Mouse (Mus musculus) ovary, postnatal 36 days (tissue): ENCODE results near the gene Gclc.
"Not testable (repeated sequence)": the region's sequence is repeated elsewhere in the genome, so short reads cannot be mapped to it uniquely, and the experiment has no call there.

Experiments
- DNase-seq: peaks from one replicate; pipeline ENCODE4 v3.0.0; 2022; ENCODE audit warnings: low spot score, mixed read lengths

Gclc gene

DNA sequence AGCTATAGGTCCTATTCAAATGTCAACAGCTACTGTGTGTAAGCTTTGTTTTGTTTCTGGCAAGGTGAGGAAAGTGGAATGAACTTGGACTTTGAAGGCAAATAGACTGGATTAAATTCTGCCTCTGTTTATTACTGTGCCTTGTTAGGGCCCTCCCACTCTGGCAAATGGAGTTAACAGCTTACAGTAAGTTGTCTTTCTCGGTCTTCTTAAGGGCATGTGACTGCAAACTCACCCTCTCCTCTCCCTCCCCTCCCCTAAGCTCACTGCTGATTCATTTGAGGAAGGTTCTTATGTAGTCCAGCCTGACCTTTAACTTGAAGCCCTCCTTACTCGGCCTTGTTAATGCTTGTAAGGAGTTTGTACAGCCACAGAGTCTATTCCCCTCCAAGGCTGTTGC lies 8.0 kb upstream of the Gclc start:
- DNase-seq = no peak

GRCm38 (mm10) chr9:77748292-77748691 lies 6.0 kb upstream of the Gclc start:
- DNase-seq = not testable (repeated sequence)

DNA sequence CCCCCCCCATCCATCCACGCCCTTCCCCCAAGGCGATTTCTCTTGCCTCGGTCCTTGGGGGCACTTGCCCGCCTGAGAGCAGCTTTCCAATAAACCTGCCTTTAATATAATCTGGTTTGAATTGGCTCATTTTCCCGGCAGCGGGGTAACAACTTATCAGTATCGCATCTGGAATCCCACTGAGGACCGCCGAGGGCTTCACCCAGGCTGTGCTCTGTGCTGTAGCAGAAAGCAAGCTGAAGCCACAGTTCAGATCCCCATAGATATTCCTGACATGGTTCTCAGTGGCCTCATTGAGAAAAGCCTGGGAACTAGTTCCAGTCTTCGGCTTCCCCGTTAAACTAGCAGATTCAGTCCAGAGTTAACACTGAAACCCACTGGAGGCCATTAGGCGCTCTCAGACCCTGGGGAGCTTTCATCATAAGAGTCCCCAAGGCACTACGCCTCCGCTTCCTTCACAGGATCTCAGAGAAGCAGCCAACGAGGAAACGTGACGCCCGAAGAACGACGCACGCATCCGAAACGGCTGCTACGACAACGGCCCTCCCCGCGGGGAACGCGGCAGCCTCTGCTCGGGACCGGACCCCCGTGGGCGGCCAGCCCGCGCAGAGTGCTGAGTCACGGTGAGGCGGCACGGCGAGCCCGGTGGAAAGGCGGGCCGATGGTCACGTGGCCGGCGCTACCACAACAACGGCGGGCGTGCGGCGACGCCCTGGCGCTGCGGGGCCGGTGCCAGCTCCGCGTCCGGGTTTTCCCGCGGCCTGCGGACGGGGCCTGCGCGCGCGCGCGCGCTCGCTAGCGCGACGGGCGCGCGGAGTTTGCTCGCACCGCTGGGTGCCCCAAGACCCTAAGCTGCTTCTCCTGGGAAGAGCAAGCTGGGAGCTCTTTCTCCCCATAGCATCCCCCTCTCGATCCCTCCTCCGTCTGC lies 3.9 kb upstream of the Gclc start:
- peak; percentile 96 for DNase-seq

DNA sequence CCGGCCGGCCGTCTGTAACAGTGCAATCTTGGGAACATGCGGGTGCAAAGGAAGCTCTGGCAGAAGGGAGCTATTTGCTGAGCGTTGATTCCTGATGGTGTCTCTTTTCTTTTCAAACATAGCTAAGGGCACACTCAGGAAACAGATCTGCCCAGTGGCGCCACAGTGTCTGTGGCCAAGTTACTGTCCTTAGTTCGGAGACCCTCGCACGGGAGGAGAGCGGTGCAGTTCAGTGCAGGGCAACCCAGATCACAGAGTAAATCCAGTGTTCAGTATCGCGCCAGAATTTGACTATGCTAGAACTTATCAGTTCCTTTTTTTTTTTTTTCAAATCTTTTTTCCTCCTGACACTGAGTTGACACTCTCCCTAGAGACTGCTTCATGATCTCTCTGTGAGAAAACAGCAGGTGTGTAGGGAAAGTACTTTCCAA lies 3.2 kb upstream of the Gclc start:
- DNase-seq = no peak

- no peak for DNase-seq
Observed at GRCm38 (mm10) chr9:77754728-77755402, 530 bp downstream of the Gclc start.

DNA sequence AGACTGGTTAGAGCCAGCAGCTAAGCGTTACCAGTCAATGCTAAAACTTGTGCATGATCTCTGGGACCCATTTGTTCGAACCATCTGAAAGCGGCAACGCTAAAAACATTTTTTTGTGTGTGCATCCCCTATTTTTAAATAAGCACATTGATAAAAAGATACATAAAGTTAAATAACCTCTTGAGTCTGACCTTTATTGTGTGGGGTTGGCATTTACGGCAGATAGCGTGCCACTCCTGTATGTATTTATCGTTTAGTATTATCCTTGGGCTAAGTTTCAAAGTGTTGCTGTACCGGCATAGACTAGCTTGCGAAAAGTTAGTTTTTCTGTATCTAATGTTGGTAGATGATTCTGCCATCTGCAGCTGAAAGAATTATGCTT lies 1.1 kb downstream of the Gclc start:
- no peak for DNase-seq

DNA sequence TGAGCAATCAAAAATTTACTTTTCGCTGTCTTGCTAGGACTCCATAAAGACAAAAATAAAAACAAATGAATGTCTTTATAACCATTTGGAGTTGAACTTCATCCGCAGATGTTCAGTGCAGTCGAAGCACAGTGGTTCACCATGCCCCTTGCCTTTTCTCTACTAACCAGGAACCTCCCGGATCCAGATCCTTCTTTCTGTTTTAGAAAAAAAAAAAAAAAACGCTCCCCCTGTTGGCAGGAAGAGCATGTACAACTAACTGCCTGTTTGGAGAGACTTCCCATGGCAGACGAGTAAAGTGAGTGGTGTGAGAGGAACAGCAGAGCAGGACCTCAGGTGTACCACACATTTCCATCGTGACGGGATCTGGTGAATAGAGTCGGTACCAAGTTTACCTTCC lies 1.7 kb downstream of the Gclc start:
- no peak for DNase-seq

GRCm38 (mm10) chr9:77757331-77757730 lies 3.0 kb downstream of the Gclc start:
- no peak for DNase-seq

GRCm38 (mm10) chr9:77758481-77758880 lies 4.1 kb downstream of the Gclc start:
- DNase-seq = no peak

DNA sequence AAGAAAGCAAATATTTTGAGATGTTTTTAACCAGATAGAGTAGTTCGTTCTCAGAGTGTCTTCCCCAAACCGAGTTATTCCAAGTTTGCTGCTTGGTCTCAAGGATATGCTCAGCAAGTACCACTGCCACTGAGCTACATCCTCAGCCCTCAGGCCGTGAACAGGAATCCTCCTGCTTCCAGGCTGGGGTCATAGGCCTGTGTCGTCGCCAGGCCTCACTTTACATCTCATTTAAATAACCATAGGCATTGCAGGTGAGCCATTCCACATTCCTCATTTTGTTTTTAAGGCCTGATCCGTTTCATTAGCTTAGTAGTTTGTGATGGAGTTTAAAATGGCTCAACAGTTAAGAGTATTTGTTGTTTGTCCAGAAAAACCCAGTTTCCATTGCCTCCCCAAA lies 4.8 kb downstream of the Gclc start:
- DNase-seq = no peak

GRCm38 (mm10) chr9:77759756-77760155 lies 5.4 kb downstream of the Gclc start:
- DNase-seq = no peak

- no peak for DNase-seq
Observed at GRCm38 (mm10) chr9:77766218-77766617, 11.9 kb downstream of the Gclc start.

DNA sequence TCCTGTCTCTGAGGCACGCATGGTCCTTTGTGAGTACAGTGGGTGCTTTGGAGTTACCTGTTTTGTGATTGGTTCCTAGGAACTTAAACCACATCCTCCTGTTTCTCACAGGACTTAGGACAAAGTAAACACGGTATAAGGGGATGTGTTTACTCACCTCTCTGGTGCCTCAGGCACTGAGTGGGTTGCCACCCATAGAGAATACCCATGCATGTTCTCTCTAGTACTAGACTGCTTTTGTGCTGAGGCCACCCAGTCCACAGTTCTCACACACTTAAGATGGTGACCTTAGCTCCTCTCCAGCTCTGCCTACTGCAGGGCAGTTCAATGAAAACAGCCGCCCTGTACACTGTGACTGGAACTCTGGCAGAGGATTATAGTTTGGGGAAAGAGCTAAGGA lies 12.4 kb downstream of the Gclc start:
- DNase-seq = no peak

GRCm38 (mm10) chr9:77770909-77771308 lies 16.6 kb downstream of the Gclc start:
- no peak for DNase-seq

- no peak for DNase-seq
Observed at GRCm38 (mm10) chr9:77771330-77771729, 17.0 kb downstream of the Gclc start.

DNA sequence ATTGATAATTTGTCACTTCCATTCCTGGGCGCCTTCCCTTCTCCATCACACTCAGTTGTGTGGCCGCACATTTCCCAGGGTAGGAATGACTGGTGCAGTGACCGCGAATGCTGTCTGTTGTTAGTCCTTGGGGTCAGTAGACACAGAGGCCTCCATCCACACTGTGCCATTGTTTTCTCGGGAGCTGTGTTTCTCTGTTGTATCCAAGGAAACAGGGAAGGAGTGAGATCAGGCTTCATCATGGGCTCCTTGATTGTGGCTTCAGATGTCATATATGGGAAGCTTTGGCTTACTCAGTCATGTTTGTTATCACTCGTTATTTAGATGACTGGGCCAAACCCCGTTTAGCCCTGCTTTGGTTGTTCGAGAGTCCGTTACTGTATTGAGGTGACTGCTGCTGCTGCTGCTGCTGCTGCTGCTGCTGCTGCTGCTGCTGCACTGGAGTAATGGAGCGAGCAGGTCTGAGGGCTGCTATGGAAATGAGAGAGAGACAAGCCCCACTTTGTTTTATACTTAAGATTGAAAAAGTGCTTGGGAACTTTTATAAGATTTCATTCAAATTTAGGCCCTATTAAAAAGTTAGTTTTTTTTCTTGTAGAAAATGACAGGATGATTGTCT lies 17.5 kb downstream of the Gclc start:
- no peak for DNase-seq

DNA sequence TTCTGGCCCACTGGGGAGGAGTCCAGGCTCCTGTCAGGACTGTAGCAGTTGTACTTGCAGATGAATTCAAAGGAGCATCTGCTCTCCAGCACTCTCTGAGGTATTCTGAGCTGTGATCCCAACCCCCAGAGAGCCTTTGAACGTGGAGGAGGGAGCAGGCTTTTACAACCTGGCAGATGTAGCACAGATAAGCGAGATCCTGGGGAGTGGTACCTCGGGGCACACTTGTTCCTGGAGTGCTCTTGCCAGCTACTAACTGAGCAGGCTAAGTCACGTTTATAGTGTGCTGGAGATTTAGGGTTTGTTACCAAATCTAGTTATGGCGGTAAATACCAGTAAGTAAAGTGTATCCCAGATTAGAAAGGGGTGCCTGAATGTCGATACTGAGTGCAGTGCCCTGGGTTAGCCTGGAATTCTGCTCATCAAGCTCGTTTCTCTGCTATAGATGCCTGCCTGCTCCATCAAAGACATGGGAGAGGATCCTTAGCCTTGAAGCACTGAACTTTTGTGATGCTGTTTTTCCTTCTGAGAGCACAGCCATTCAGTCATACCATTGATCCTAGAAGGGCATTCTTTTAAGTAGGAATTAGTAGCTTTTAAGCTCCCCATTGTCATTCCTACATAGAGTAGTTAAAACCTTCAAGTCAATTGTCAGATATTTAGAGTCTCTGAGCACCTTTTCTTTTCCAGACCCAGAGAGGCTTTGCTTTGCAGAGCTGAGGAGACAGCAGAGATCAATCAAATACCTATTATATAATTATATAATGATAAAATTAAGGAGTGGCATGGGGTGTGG lies 22.6 kb downstream of the Gclc start:
- no peak for DNase-seq

- peak; percentile 14 for DNase-seq
Observed at GRCm38 (mm10) chr9:77777622-77778021, 23.3 kb downstream of the Gclc start.

DNA sequence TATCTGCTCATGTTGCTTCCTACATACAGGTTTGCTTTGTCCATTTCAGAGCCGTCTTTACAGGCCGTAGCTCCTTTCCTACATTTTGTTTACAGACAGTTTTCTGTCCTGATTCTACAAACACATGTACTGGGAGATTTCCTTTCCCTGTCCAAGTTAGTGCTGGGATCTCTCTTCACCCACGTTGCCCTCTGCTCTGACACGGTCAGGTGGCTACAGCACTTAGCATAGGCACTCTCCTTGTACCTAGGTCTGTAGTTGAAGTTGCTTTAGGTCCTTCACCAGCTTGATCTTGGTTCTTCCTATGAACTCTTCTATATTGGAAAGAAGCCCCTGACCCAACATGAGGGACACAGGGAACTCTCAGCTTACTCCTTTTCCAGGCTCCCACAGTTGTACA lies 25.4 kb downstream of the Gclc start:
- DNase-seq = no peak

GRCm38 (mm10) chr9:77781453-77782163 lies 27.3 kb downstream of the Gclc start:
- no peak for DNase-seq

DNA sequence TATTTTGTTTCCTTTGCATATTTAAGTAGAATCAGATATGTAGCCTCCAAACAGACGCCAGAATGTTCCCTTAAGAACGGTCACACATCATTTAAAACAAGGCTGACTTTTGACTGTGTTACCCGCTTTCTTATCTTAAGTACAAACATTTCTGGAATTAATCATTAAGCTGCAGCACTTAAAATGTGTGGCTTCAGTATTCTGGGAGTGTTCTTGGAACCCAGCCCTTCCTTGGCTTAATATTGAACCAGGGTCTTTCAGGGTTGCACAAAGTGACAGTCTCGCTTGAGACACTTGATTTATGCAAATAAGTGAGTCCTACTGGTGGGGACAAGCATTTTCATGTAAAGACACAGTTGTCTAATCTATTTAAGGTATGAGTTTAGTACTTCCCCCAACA lies 27.9 kb downstream of the Gclc start:
- DNase-seq = no peak

DNA sequence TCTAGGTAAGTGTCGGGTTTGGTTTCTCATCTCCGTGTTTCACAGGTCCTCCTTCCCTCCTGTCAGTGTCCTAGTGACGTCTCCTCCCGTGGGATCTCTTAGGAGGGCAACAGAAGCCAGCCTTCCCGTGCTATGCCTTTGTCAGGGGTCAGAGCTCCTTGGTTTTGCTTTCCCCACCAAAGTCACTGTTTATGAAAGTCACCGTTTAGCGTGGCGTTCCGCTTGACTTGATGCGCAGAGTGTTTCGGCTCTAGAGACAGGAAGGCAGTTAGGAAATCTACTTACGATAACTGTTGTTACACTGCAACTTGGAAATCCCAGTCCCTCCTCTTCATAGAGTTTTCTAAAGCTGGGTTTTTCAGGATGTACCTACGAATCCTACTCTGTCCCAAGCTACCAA lies 28.7 kb downstream of the Gclc start:
- no peak for DNase-seq
